Mouse (Mus musculus): Measurements from ENCODE around the gene Gnaq.

Gene Gnaq

GRCm38 (mm10) chr19:16170724-16171123 lies 38.1 kb downstream of the Gnaq start:
- no peak for TF ChIP-seq GATA4 (IDR thresholded peaks at IDR 0.05; ENCODE audit: insufficient replicate concordance, low read length)

GRCm38 (mm10) chr19:16173721-16174120 lies 41.1 kb downstream of the Gnaq start:
- TF ChIP-seq GATA4 (IDR thresholded peaks at IDR 0.05; ENCODE audit: insufficient replicate concordance, low read length) = no peak

GRCm38 (mm10) chr19:16176426-16176825 lies 43.8 kb downstream of the Gnaq start:
- TF ChIP-seq GATA4 (IDR thresholded peaks at IDR 0.05; ENCODE audit: insufficient replicate concordance, low read length) = no peak

- TF ChIP-seq GATA4 (IDR thresholded peaks at IDR 0.05; ENCODE audit: insufficient replicate concordance, low read length) = no peak
Observed at GRCm38 (mm10) chr19:16177139-16177727, 44.6 kb downstream of the Gnaq start.

- no peak for TF ChIP-seq GATA4 (IDR thresholded peaks at IDR 0.05; ENCODE audit: insufficient replicate concordance, low read length)
Observed at GRCm38 (mm10) chr19:16181258-16181657, 48.6 kb downstream of the Gnaq start.

- no peak for TF ChIP-seq GATA4 (IDR thresholded peaks at IDR 0.05; ENCODE audit: insufficient replicate concordance, low read length)
Observed at GRCm38 (mm10) chr19:16181852-16182475, 49.3 kb downstream of the Gnaq start.

GRCm38 (mm10) chr19:16183592-16184365 lies 51.1 kb downstream of the Gnaq start:
- no peak for TF ChIP-seq GATA4 (IDR thresholded peaks at IDR 0.05; ENCODE audit: insufficient replicate concordance, low read length)

GRCm38 (mm10) chr19:16186984-16187383 lies 54.4 kb downstream of the Gnaq start:
- no peak for TF ChIP-seq GATA4 (IDR thresholded peaks at IDR 0.05; ENCODE audit: insufficient replicate concordance, low read length)

- no peak for TF ChIP-seq GATA4 (IDR thresholded peaks at IDR 0.05; ENCODE audit: insufficient replicate concordance, low read length)
Observed at GRCm38 (mm10) chr19:16187952-16188351, 55.3 kb downstream of the Gnaq start.

- TF ChIP-seq GATA4 (IDR thresholded peaks at IDR 0.05; ENCODE audit: insufficient replicate concordance, low read length) = no peak
Observed at GRCm38 (mm10) chr19:16189066-16189765, 56.6 kb downstream of the Gnaq start.

- TF ChIP-seq GATA4 (IDR thresholded peaks at IDR 0.05; ENCODE audit: insufficient replicate concordance, low read length) = no peak
Observed at GRCm38 (mm10) chr19:16198162-16198561, 65.5 kb downstream of the Gnaq start.

GRCm38 (mm10) chr19:16201356-16201755 lies 68.7 kb downstream of the Gnaq start:
- TF ChIP-seq GATA4 (IDR thresholded peaks at IDR 0.05; ENCODE audit: insufficient replicate concordance, low read length) = no peak

GRCm38 (mm10) chr19:16204776-16205680 lies 72.4 kb downstream of the Gnaq start:
- no peak for TF ChIP-seq GATA4 (IDR thresholded peaks at IDR 0.05; ENCODE audit: insufficient replicate concordance, low read length)

- TF ChIP-seq GATA4 (IDR thresholded peaks at IDR 0.05; ENCODE audit: insufficient replicate concordance, low read length) = no peak
Observed at GRCm38 (mm10) chr19:16209616-16210015, 77.0 kb downstream of the Gnaq start.

GRCm38 (mm10) chr19:16214946-16215345 lies 82.3 kb downstream of the Gnaq start:
- TF ChIP-seq GATA4 (IDR thresholded peaks at IDR 0.05; ENCODE audit: insufficient replicate concordance, low read length) = no peak

Data from liver, adult (tissue).